Mouse (Mus musculus) ZHBTc4 (cell line): ENCODE results near the gene Car4.

Experiments used
- DNase-seq: peaks from one replicate; pipeline ENCODE4 v3.0.0-alpha.2; 2011; ENCODE audit warnings: low read depth, low spot score

The Car4 gene

GRCm38 (mm10) chr11:84957591-84958270 lies at the start of gene Car4:
Gene Car4, plus strand, starts transcription at chr11:84957786.
- peak; percentile 63 for DNase-seq

- no peak for DNase-seq
Measured at GRCm38 (mm10) chr11:84908480-84908879, 49.1 kb upstream of the Car4 start.

GRCm38 (mm10) chr11:84910411-84910810 lies 47.2 kb upstream of the Car4 start:
- DNase-seq: no peak

- peak; percentile 75 for DNase-seq
Measured at GRCm38 (mm10) chr11:84914673-84915072, 42.9 kb upstream of the Car4 start.

DNA sequence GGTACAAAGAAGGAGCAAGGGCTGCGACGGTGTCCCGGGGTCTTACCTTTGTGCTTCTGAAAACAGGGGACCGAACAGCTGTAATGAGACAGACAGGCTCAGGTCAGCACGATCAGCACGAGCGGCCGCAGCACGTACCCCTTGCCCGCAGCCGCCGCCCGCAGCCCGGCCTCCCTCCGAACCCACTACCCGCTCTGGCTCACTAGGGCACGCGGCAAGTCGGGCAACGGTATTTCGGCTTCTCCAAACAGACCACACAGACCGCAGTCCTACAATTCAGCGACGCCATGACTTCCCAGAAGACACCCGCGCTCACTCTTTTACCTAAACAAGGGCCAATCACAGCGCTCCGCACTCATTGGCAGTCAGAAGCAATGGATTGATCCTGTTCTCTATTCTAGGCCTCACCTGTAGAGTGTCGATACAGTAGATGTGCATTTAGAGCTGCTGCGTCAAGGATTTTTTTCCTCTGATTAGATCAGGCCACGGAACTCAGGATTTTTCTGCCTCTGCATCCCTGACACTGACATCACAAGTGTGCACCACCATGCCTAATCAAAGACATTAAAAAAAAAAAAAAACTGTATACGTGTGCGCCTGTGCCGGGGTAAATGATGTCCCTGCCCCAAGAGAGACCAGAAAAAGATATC lies 41.4 kb upstream of the Car4 start, which contains the start of gene Znhit3:
TSS of gene Znhit3 (minus strand) at position 314 of the 650 bp plus-strand sequence.
- peak; percentile 92 for DNase-seq

DNA sequence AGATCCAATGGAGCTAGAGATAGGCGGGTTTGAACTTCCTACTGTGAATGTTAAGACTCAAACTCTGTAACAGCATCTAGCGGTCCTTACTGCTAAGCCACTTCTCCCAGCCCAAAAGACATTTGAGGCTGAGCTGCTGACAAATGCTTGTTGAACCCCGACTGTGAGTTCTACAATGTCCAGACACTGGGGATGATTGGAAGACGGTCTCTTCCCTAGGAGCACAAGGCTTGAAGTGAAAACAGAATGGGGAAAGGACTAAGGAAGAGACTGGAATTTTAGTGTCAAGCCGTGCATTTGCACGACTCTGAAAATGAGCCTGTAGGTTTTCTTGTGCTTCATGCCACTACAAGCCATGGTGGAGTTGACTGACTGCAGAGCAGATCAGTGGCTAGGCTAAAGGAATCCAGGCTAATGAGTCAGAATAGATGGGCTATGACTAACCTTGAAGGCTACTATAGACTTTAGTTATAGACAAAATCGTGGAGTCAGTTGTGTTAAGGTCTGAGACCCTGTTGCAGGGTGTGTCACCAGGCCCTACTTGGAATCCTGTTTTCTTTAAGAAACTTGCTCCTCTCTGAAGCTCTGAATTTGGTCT lies 40.8 kb upstream of the Car4 start:
- DNase-seq: no peak

GRCm38 (mm10) chr11:84918425-84918824 lies 39.2 kb upstream of the Car4 start:
- DNase-seq: peak; percentile 93

GRCm38 (mm10) chr11:84919276-84919675 lies 38.3 kb upstream of the Car4 start:
- DNase-seq: peak; percentile 78

GRCm38 (mm10) chr11:84919951-84920350 lies 37.6 kb upstream of the Car4 start:
- no peak for DNase-seq

DNA sequence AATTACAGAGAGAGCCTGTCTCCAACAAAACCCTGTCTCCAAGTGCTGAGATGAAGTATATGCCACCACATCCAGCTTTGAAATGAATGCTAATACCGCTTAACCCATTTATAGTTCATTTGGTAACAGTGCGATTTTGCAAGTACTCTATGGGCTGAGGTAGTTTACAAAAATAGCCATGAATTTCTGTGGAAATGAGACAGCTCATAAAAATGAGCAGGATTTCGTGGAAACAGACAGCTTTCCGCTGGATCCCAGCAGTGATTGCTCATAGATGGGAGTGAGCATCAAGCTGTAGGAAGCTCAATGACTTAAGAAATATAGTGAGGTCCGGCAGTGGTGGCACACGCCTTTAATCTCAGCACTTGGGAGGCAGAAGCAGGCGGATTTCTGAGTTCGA lies 36.6 kb upstream of the Car4 start:
- no peak for DNase-seq

GRCm38 (mm10) chr11:84932261-84932660 lies 25.3 kb upstream of the Car4 start:
- no peak for DNase-seq

DNA sequence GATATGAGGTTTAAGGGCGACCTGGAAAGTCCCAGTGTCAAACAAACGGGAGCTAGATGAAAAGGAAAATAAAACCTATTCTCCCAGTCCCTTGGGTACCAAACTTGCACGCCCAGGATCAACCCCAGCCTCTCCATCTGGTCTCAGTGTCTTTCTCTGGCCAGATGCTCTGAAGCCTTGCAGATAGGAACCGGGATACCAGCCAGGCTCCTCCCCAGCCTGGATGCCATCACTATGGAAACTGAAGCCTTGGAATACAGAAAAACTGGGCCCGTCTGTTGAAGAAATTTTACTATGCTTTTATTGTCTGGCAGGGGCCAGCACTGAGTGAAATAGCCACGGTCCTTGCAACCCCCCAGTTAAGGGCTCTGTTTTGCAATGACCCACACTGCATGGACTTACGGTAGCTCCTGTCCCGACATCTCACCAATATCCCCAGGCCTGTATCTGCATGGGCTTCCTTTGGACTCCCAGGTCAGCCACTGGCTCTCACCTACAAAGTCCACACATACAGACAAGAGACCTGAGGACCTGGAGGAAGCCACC lies 18.0 kb upstream of the Car4 start:
- no peak for DNase-seq

- no peak for DNase-seq
Measured at GRCm38 (mm10) chr11:84940140-84940539, 17.4 kb upstream of the Car4 start.

DNA sequence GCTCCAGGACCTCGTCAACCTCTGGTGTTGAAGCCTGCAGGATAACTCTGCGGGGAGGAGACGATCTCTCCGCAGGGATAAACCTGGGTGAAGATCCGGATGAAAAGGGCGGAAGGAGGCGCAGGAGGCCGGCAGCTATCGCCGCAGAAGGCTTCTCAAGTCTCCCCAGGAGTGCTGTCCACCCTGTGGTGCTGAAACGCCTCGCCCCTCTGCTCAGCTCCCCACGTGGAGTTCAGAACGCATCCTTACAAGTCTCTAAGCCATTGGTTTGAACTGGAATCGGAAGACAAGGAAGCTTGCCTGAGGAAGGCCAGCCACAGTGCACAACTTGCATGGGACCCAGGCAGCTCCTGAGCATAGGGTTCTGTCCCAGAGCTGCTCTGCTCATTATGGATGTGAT lies 13.6 kb upstream of the Car4 start:
- peak; percentile 88 for DNase-seq

DNA sequence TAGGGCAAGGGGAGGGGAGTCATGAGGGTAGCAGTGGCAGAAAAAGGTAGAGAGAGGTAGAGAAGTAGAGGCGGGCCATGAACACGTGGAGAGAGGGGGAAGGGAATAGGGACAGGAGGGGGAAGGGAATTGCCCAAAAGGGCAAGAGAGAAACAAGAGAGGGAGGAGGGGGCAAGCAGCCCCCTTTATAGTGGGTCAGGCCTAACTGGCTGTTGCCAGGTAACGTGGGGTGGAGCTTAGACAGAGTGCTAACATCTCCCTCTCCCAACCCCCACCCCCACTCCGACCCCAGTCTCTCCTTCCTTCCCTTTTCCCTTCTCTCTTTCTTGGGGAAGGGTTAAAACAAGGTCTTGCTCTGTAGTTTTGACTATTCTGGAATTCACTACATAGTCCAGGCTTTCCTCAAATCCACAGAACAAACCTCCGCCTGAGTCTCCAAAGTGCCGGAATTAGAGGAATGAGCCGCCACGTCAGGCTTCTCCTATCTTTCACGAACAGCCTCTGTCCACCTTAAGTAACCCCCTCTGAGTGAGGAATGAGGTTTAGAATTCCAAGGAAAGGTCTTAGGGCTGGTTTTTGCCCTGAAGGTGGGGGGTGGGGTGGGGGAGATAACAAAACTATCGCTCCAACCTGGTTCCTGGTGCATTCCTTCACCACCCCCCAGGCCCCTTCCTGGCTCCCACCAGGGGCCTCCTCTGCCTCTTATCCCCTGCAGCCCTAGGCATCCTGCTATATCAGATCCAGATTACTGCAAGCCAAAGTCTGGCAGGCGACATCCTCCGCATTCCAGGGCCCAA lies 12.7 kb upstream of the Car4 start:
- no peak for DNase-seq

DNA sequence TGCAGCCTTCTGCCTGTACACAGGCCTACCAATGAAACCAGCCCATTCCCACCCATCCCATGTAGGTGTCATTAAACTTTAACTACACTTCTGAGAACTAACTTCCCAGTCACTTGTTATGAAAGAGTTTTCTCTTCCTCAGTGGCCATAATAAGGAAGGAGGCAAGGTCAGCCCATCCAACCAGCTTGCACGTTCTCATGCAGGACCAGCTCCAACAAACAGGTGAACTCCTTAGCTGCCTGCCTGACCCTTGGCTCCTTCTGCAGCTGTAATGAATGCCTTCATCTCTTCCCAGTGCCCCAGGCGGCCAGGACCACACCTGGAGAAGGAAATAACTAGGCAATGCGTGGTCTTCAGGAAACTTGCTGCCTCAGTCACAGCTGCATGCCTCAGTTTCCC lies 11.7 kb upstream of the Car4 start:
- DNase-seq: no peak

DNA sequence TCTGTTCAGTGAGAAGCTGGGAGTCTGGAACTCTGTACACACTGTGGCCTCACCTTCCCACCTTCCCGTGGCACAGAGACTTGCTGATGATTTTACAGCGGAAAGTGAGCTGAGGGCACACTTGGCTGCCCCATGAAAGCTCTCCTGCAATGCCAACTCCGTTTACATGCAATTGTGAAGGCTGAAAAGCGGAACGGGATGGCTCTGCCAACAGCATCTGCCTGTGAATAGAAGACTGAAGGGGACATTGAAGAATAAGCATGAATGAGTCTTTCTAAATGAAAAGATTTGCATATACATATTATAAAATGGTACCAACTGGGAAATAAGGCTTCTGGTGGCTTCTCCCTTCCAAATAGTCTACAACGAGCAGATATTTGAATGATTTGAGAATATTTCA lies 10.4 kb upstream of the Car4 start:
- no peak for DNase-seq

DNA sequence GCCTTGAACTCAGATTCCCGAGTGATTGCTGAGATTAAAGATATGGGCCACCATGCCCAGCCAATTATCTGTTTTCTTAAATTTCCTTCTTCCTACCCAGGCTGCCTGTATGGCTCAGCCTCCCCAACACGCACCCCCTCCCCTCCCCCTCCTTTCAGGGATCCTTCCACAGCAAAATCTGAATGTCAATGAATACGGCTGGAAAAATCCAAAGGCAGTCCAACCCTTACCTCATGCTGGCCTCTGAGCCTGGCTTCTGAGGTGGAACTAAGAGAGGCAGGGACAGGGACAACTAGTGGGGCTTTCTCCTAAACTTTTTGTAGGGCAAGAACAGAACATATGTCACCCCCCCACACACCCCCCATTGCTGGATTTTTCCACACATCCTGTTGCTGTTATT lies 9.5 kb upstream of the Car4 start:
- peak; percentile 21 for DNase-seq

- DNase-seq: no peak
Measured at GRCm38 (mm10) chr11:84948526-84948925, 9.1 kb upstream of the Car4 start.

- DNase-seq: no peak
Measured at GRCm38 (mm10) chr11:84952611-84953010, 5.0 kb upstream of the Car4 start.

DNA sequence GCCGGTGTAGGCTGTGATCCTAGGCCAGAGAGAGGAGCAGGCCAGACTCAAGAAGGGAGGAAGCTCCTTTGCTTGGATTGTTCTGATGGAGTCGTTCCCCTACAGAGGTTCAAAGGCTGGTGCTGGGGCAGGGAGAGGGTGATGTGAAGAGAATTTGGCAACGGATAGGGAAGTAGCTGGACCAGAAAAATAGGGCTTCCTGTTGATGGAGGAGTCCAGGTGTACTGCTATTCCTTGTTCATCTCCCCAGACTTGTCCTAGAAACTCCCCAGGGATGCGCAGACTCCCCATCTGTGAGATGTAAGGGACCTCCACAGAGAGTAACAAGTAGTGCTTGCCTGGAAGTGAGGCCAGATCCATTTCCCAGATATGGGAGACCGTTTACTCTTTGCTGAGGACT lies 1.2 kb upstream of the Car4 start:
- no peak for DNase-seq

DNA sequence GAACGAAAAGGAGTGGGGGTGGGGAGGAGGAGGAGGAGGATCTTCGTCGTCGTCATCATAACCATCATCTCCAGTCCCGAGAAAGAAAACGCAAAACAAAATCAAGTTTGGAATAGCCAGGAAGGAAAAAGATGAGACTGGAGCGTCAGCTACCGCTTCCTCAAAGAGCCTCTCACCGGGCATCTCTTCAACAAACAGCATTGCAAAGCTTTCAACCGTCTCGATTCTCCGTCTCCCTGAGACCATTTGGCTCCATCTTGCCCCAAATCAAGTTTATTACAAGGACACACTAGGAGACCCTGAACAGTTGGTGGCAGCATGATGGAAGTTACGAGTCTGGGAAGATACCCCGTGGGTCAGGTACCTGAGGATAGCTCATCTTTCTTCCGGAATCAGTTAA lies 415 bp upstream of the Car4 start:
- DNase-seq: no peak
